Mouse (Mus musculus) heart, postnatal 0 days (tissue): Measurements from ENCODE around the gene Spock3.

Source experiments
- CTCF ChIP-seq: IDR thresholded peaks from 2 replicates; pipeline ENCODE4 v1.5.1; 2016; ENCODE audit warnings: antibody characterized with exemption, control low read depth, low read depth
- EP300 ChIP-seq: IDR thresholded peaks from 2 replicates; pipeline ENCODE4 v1.6.1; 2016; ENCODE audit warnings: antibody characterized with exemption, low read depth

DNA sequence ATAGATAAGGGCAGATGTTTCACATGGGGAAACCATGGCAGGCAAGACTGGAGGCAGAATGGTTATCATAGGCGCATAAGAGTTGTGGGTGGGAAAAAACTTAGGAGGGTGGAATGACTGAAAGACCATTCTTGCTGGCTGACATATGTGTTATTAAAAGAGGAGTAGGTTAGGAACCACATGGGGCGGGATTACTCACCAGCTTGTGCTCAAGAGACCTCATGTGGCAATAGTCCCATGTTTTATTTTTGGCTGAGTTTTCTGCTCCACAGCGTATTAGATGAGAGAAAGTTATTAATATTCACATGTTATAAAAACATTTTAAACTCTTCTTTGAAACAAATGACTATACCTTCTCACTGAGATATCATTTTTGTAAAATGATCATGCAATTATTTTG lies 184.6 kb downstream of the Spock3 start:
- TF ChIP-seq CTCF (no peak), EP300 (no peak)
